Comparison of ENCODE assay signal across 12 mouse cellular contexts in the genomic region with DNA sequence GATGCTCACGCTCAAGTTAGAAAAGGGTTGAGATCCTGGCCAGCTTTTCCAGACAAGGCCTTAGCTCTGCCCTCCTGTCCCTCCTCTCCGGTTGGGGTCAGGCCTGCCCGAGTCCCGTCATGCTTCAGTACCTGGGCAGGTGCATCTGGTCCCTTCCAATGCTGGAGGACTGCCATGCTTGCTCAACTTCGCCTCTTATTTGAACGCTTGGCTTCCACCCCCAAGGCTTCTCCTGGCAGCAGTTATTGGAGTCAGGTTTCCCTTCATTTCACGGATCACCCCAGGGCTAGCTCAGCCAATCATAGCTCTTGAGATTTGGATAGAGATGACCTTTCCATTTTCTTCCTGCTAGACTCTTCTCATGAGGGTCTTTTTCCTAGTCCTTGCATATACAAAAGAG. TPM values are rescaled to one million over a fixed set of nuclear protein-coding genes. Genes with fewer than 3 reads are reported as not detected.
A peak's percentile ranks its signal among the peaks of the same experiment; 100 is the strongest.
DNase-seq lines count a peak whose midpoint lies in the region; ATAC-seq lines count a peak whose summit lies in the region.
"Had no signal": no experiment of that assay in that cellular context is flagged by ENCODE, and none has a peak within 500 bp of the region (broad histone marks: within the 10 kb centered on the region; RNA-seq: fewer than 3 reads in every experiment).

No protein-coding gene starts in this region.

- H3K27ac ChIP-seq in heart, embryonic 16.5 days (ENCODE audit: low read length): no peak overlapping the region
- H3K27ac ChIP-seq: embryonic facial prominence, embryonic 13.5 days; liver, embryonic 12.5 days had no signal

- no peak for DNase-seq in heart, postnatal 36 days
- DNase-seq in gastrocnemius, postnatal 36 days: peak; percentile 16 to 20
- peak; percentile 87 to 94 for DNase-seq in kidney, postnatal 25 days
- DNase-seq in lung, postnatal 4 days: peak; percentile 35 to 59
- no peak for DNase-seq in embryo, embryonic 9.5 days (ENCODE audit: extremely low spot score)
- DNase-seq in thymus, adult 18-20 months: no peak
- DNase-seq in spleen, postnatal 10 days (ENCODE audit: low spot score in 2 of 2): no peak

- no peaks in the 10 kb centered on the region for H3K4me1 ChIP-seq in heart, embryonic 16.5 days (ENCODE audit: control insufficient read depth, insufficient read depth, low read length)

- H3K27me3 ChIP-seq in heart, embryonic 16.5 days (ENCODE audit: control insufficient read depth, insufficient read depth, low read length): no peaks in the 10 kb centered on the region
- H3K27me3 ChIP-seq: CH12.LX; embryonic facial prominence, embryonic 13.5 days; liver, embryonic 12.5 days had no signal

- no peak overlapping the region for H3K9ac ChIP-seq in heart, embryonic 16.5 days (ENCODE audit: low read length)
- H3K9ac ChIP-seq: embryonic facial prominence, embryonic 13.5 days; liver, embryonic 12.5 days had no signal

- no peak overlapping the region for H3K4me2 ChIP-seq in heart, embryonic 16.5 days (ENCODE audit: low read depth, low read length)
- H3K4me2 ChIP-seq: embryonic facial prominence, embryonic 13.5 days; liver, embryonic 12.5 days had no signal

- intact Hi-C loops in heart, postnatal 36 days (cut with DNase I): no loop called here
- intact Hi-C loops in gastrocnemius, postnatal 36 days (cut with DNase I): no loop called here

- 77% methylated on average over 7 of the region's 7 CpGs for WGBS in heart, embryonic 16.5 days

- H3K9me3 ChIP-seq in heart, embryonic 16.5 days (replicated peaks; ENCODE audit: control insufficient read depth, low read length): no peaks in the 10 kb centered on the region
- H3K9me3 ChIP-seq: embryonic facial prominence, embryonic 13.5 days; liver, embryonic 12.5 days had no signal

- H3K4me3 ChIP-seq in heart, embryonic 16.5 days (ENCODE audit: low read length): no peak overlapping the region
- H3K4me3 ChIP-seq: embryonic facial prominence, embryonic 13.5 days; liver, embryonic 12.5 days had no signal

- 0 out of 2 replicates have a peak, but pooled peaks have one; percentile 6 for ATAC-seq in heart, embryonic 16.5 days (replicated peaks; ENCODE audit: extremely low read depth, insufficient read depth, low FRiP score)
- ATAC-seq: liver, embryonic 12.5 days had no signal

- H3K36me3 ChIP-seq in heart, embryonic 16.5 days (ENCODE audit: control insufficient read depth, insufficient read depth): no peaks in the 10 kb centered on the region
- H3K36me3 ChIP-seq: embryonic facial prominence, embryonic 13.5 days; liver, embryonic 12.5 days had no signal

RNA-seq across cellular contexts. Expression of a gene that starts 4.0 kb away (rescaled TPM):
- 0.22 and 0.30 TPM in 2 replicates for polyA plus RNA-seq in heart, embryonic 16.5 days (2015; fragmentation: Nextera tagmentation; extraction: Ambion mirVana)
- not detected for total RNA-seq in heart, postnatal 36 days (2021)
- total RNA-seq in gastrocnemius, postnatal 36 days (2021): not detected
- total RNA-seq: heart, postnatal 25 days had no signal
- polyA plus RNA-seq: embryonic facial prominence, embryonic 13.5 days had no signal

Comparison
In these comparisons a context has a peak if more than half of its experiments do, and no peak if none do; other contexts are left out.
1. DNase-seq: peak in gastrocnemius, postnatal 36 days (2 of 2), kidney, postnatal 25 days (2 of 2) and lung, postnatal 4 days (2 of 2); none in heart, postnatal 36 days (0 of 2), embryo, embryonic 9.5 days (single experiment), thymus, adult 18-20 months (0 of 2) and spleen, postnatal 10 days (0 of 2).